Mouse (Mus musculus) embryonic facial prominence, embryonic 13.5 days (tissue): ENCODE data around the gene Por. TPM values are rescaled to one million over a fixed set of nuclear protein-coding genes. Genes with fewer than 3 reads are reported as not detected.

Experiments
- ATAC-seq: fragments of 200-750 bp; cut with Nextera tagmentation; 2 replicates; pipeline ENCODE4 v1.8.0; 2017; ENCODE audit warnings: low read depth; ENCODE audit not compliant: insufficient number of reproducible peaks, insufficient read depth, low FRiP score, low TSS enrichment
- H3K27ac ChIP-seq: fragments of 300-500 bp; sonication (generic); 2 replicates; pipeline ENCODE4 v1.5.1; 2015; ENCODE audit warnings: moderate library complexity, mild to moderate bottlenecking, inconsistent platforms
- H3K27me3 ChIP-seq: fragments of 300-500 bp; sonication (generic); 2 replicates; pipeline ENCODE4 v1.6.1; 2015; ENCODE audit warnings: mild to moderate bottlenecking, inconsistent platforms
- H3K36me3 ChIP-seq: fragments of 300-500 bp; sonication (generic); 2 replicates; pipeline ENCODE4 v1.6.1; 2015; ENCODE audit warnings: mild to moderate bottlenecking, inconsistent platforms
- H3K4me1 ChIP-seq: fragments of 300-500 bp; sonication (generic); 2 replicates; pipeline ENCODE4 v1.6.1; 2015; ENCODE audit warnings: inconsistent platforms
- H3K4me2 ChIP-seq: fragments of 300-500 bp; sonication (generic); 2 replicates; pipeline ENCODE4 v1.6.1; 2015; ENCODE audit warnings: moderate library complexity, mild to moderate bottlenecking, inconsistent platforms
- H3K4me3 ChIP-seq: fragments of 300-500 bp; sonication (generic); 2 replicates; pipeline ENCODE4 v1.5.1; 2015; ENCODE audit warnings: mild to moderate bottlenecking, inconsistent platforms
- H3K9ac ChIP-seq: fragments of 300-500 bp; sonication (generic); 2 replicates; pipeline ENCODE4 v1.6.1; 2015; ENCODE audit warnings: mild to moderate bottlenecking, inconsistent platforms
- H3K9me3 ChIP-seq: fragments of 300-500 bp; sonication (generic); 2 replicates; pipeline ENCODE4 v1.6.1; 2016; ENCODE audit warnings: inconsistent platforms
- WGBS: fragments of 180-500 bp; shearing (Covaris S2); methylation state at CpG from one replicate; pipeline ENCODE4 v1.1.7; 2015; ENCODE audit warnings: mixed read lengths; 5-methylcytosine and 5-hydroxymethylcytosine counted together
- polyA plus RNA-seq: library from polyadenylated mRNA; unstranded; fragments of >200 nt; fragmentation: Nextera tagmentation; extraction: Ambion mirVana; gene quantifications from 2 replicates; pipeline ENCODE4 v1.2.1, GENCODE M21; 2015

Por gene
- polyA plus RNA-seq, result 75.0 and 76.5 TPM in 2 replicates

DNA sequence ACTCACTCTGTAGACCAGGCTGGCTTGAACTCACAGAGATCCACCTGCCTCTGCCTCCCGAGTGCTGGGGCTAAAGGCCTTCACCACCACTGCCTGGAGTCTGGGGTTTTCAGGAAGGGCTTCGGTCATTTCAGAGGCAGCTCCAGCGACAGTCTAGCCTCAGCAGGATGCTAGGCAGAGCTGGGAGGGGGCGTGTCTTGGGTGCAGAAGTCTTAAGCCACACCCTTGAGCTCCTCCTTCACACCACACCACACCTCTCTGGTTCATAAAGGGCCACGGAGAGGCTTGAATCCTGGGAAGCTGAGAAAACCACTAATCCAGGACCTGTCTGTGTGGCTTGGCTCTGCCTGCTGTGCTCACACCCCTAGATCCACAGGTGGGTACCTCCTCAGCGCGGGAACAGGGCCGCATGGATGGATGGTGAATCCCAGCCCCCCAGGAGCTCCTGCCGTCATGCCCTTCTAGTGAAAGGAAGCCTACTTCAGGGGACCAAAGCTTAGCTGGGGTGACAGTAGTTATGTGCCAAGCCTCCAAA, at the start of gene Por:
Gene Por (plus strand): TSS at position 293 of the 535 bp plus-strand sequence.
- Histone ChIP-seq H3K4me2 (peak within 1 kb of the TSS; percentile 22; the same call in 1 of the 2 replicates), H3K36me3 (no peaks in the 10 kb centered on the region), H3K27ac (no peak within 1 kb of the TSS), H3K27me3 (no peaks in the 10 kb centered on the region), H3K4me3 (no peak within 1 kb of the TSS), H3K4me1 (peaks cover 15% of the 10 kb centered on the region), H3K9ac (no peak within 1 kb of the TSS), H3K9me3 (0 out of 2 replicates have a peak, but pooled peaks cover 2% of the 10 kb centered on the region)
- ATAC-seq, result no peak
- 20% methylated on average over 9 of the region's 9 CpGs for WGBS

DNA sequence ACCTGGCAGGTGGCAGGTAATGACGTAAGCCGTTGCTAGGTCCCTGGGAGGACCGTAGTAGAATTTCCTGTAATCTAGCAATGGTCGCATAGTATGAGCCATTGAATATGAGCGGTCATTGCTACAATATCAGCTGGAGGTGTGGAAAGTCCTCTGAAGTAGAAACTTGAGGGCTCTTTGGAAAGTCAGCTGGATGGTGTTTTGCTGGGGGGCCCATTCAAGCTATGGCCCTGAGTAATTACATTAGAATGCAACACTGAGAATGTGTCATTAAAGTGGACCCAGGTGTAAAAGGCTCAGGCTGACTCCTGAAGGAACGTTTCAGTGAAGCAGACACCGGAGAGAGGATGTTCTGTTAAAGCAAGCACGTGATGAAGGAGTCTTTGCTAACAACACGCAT, 49.3 kb upstream of the Por start:
- no peak overlapping the region for H3K27ac ChIP-seq
- H3K27me3 ChIP-seq, result no peaks in the 10 kb centered on the region
- H3K9ac ChIP-seq, result no peak overlapping the region
- H3K4me3 ChIP-seq, result no peak overlapping the region
- no peak for ATAC-seq
- H3K4me1 ChIP-seq, result no peaks in the 10 kb centered on the region
- WGBS, result 86% methylated on average over 9 of the region's 9 CpGs
- H3K9me3 ChIP-seq, result no peaks in the 10 kb centered on the region
- H3K36me3 ChIP-seq, result no peaks in the 10 kb centered on the region
- no peak overlapping the region for H3K4me2 ChIP-seq

DNA sequence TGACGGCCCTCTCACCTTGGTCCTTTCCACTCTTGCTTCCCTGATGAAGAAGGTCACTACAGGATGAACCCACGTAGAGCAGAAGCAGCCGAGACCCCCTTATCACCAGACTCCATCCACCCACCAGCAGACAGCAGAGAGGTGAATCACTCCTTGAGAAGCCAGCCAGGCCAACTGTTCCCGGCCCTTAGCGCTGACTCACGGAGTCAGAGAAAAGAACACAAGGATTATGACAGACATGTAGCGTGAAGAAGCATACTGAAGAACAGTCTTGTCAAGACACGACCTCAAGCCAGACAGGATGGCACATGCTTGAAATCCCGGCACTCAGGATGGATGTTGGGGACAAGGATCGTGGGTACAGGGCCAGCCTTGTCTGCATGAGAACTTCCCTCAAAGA, 48.1 kb upstream of the Por start:
- H3K27ac ChIP-seq, result no peak overlapping the region
- H3K4me2 ChIP-seq, result no peak overlapping the region
- no peak for ATAC-seq
- no peak overlapping the region for H3K4me3 ChIP-seq
- 73% methylated on average over 10 of the region's 10 CpGs for WGBS
- no peak overlapping the region for H3K9ac ChIP-seq
- no peaks in the 10 kb centered on the region for H3K36me3 ChIP-seq
- H3K9me3 ChIP-seq, result no peaks in the 10 kb centered on the region
- no peaks in the 10 kb centered on the region for H3K27me3 ChIP-seq
- H3K4me1 ChIP-seq, result no peaks in the 10 kb centered on the region

DNA sequence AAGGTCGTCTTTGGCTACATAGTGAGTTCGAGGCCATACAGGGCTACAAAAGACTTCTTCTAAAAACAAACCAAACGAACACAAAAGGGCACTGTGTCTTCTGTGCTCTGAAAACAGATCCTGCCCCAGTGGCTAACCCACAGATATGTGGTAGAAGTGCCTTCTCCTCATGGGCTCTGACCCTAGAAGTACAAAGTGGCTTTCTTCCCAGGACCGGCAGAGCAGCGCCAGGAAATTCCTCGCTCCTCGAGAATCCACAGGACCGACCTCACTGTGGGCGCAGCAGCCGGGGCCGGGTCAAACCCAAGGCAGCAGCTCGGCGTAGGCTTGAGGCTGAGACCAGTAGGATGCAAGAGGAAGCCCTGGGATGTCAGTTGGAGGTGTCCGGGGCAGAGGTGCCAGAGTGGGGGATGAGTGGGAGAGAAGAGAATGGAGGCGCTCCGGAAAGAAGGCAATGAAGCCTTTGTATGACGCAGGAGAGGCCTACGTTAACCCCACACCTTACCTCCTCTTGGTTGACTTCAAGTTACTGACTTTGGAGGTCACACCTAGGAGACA, 46.7 kb upstream of the Por start:
- WGBS, result 67% methylated on average over 18 of the region's 18 CpGs
- Histone ChIP-seq H3K4me3 (no peak overlapping the region), H3K36me3 (no peaks in the 10 kb centered on the region), H3K9me3 (no peaks in the 10 kb centered on the region), H3K9ac (no peak overlapping the region), H3K4me1 (no peaks in the 10 kb centered on the region), H3K27ac (no peak overlapping the region), H3K27me3 (no peaks in the 10 kb centered on the region), H3K4me2 (no peak overlapping the region)
- ATAC-seq, result no peak

DNA sequence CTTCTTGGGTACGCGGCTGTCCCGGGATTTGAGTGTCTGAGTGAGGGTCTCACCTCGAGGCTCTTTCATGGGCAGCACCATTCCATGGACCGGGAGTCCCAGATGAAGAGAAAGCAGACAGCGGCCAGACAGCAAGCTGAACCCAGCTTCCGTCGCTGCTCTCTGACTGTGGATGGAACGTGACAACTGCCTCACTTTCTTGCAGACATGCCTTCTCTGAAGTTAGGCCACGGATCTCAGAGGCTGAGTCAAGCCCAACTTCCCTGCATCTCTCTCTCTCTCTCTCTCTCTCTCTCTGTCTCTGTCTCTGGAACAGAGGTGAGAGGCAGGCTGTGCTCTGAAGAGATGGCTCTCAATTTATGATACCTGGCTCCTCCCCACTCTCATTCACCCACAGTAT, 40.9 kb upstream of the Por start:
- no peak overlapping the region for H3K4me2 ChIP-seq
- no peak overlapping the region for H3K4me3 ChIP-seq
- no peak overlapping the region for H3K27ac ChIP-seq
- WGBS, result 53% methylated on average over 10 of the region's 10 CpGs
- no peak overlapping the region for H3K9ac ChIP-seq
- H3K4me1 ChIP-seq, result peaks cover 8% of the 10 kb centered on the region
- no peaks in the 10 kb centered on the region for H3K9me3 ChIP-seq
- no peaks in the 10 kb centered on the region for H3K36me3 ChIP-seq
- no peak for ATAC-seq
- H3K27me3 ChIP-seq, result no peaks in the 10 kb centered on the region

DNA sequence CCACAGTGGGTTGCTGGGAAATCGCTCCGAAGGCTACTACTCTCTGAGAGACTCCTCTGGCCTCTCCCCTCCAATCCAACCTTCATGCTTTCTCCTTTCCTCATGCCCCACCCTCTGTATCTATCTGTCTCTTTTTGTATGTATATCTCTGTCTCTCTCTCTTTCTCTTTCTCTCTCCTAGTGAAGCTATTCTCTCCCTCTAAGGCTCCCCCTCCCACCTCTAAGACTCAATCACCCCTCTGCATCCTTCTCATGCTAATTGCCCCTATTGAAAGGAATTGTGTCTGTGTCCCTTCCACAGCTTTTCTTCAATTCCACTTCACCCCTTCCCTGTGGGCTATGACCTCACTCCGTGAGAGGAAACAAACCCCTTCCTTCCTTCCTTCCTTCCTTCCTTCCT, 40.4 kb upstream of the Por start:
- WGBS, result 80% methylated on average over 3 of the region's 3 CpGs
- peaks cover 11% of the 10 kb centered on the region for H3K4me1 ChIP-seq
- no peak overlapping the region for H3K4me3 ChIP-seq
- H3K9ac ChIP-seq, result no peak overlapping the region
- no peaks in the 10 kb centered on the region for H3K9me3 ChIP-seq
- no peaks in the 10 kb centered on the region for H3K36me3 ChIP-seq
- ATAC-seq, result no peak
- H3K4me2 ChIP-seq, result no peak overlapping the region
- no peaks in the 10 kb centered on the region for H3K27me3 ChIP-seq
- no peak overlapping the region for H3K27ac ChIP-seq

DNA sequence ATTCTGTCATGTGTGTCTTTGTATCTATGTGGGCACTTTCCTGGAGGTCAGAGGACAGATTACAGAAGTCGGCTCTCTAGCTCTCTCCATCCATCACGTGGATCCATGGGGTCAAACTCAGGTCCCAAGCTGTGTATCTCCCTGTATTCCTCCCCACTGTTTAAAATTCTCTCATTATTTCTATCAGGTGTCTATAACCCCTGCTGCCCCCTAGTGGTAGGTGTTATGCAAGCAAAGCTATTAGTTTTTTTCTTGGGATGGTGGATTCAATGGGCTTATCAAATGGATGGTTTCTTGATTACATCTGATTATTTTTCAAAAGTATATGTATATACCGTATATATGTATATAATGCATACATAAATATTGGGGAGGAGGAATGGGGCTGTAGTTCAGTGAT, 39.2 kb upstream of the Por start:
- no peak overlapping the region for H3K4me3 ChIP-seq
- H3K9ac ChIP-seq, result no peak overlapping the region
- no peak overlapping the region for H3K4me2 ChIP-seq
- no peak overlapping the region for H3K27ac ChIP-seq
- peaks cover 11% of the 10 kb centered on the region for H3K4me1 ChIP-seq
- no peaks in the 10 kb centered on the region for H3K9me3 ChIP-seq
- 24% methylated on average over 3 of the region's 3 CpGs for WGBS
- no peaks in the 10 kb centered on the region for H3K27me3 ChIP-seq
- no peak for ATAC-seq
- H3K36me3 ChIP-seq, result peaks cover 7% of the 10 kb centered on the region

DNA sequence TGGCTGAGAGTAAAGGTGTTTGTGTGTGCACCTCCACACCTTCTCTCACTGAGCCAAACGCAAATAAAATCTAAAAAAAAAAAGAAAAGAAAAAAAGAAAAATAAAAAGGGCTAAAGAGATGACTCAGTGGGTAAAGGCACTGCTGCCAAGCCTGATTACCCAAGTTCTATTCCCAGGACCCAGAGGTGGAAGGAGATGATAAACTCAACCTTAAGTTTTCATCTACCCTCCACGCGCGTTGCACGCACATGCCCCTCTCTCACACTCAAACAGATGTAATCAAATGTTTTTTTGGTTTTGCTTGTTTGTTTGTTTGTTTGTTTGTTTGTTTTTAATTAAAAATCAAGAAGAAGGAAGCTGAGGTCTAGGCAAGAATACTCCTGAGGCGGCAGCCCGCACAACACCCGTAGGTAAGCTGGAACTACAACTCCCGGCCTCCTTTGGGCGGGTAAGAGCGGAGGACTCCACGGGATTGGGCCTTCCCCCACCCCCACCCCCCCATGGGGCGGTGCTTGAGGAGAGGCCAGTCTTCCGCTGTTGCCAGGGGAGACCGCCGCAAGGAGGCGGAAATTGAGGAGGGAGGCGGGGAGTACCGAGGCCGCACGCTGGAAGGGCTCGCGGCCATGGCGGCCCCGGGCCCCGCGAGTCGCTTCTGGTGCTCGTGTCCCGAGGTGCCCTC, 37.6 kb upstream of the Por start, which contains the start of gene Rhbdd2:
Gene Rhbdd2 (plus strand): TSS at position 502 of the 680 bp plus-strand sequence.
- H3K27ac ChIP-seq, result peak within 1 kb of the TSS; percentile 87
- peaks cover 23% of the 10 kb centered on the region for H3K36me3 ChIP-seq
- 14% methylated on average over 25 of the region's 30 CpGs for WGBS
- ATAC-seq, result peak; percentile 98
- peak within 1 kb of the TSS; percentile 78 for H3K4me2 ChIP-seq
- H3K9ac ChIP-seq, result peak within 1 kb of the TSS; percentile 90
- no peaks in the 10 kb centered on the region for H3K27me3 ChIP-seq
- H3K9me3 ChIP-seq, result no peaks in the 10 kb centered on the region
- H3K4me3 ChIP-seq, result peak within 1 kb of the TSS; percentile 87
- H3K4me1 ChIP-seq, result peaks cover 11% of the 10 kb centered on the region

GRCm38 (mm10) chr5:135632797-135633144, 37.1 kb upstream of the Por start:
- H3K4me3 ChIP-seq, result peak overlapping the region; percentile 87
- peaks cover 11% of the 10 kb centered on the region for H3K4me1 ChIP-seq
- H3K27ac ChIP-seq, result peak overlapping the region; percentile 87
- H3K9me3 ChIP-seq, result no peaks in the 10 kb centered on the region
- peaks cover 28% of the 10 kb centered on the region for H3K36me3 ChIP-seq
- no peaks in the 10 kb centered on the region for H3K27me3 ChIP-seq
- ATAC-seq, result peak; percentile 72
- peak overlapping the region; percentile 90 for H3K9ac ChIP-seq
- H3K4me2 ChIP-seq, result peak overlapping the region; percentile 78
- 0% methylated on average over 21 of the region's 21 CpGs for whole genome bisulfite sequencing

- H3K9ac ChIP-seq, result 0 out of 2 replicates have a peak overlapping the region, but pooled peaks have one; percentile 11
- no peak for ATAC-seq
- H3K4me1 ChIP-seq, result no peaks in the 10 kb centered on the region
- no peaks in the 10 kb centered on the region for H3K9me3 ChIP-seq
- H3K4me3 ChIP-seq, result no peak overlapping the region
- peaks cover 69% of the 10 kb centered on the region for H3K36me3 ChIP-seq
- H3K4me2 ChIP-seq, result no peak overlapping the region
- no peak overlapping the region for H3K27ac ChIP-seq
- 82% methylated on average over 6 of the region's 7 CpGs for WGBS
- no peaks in the 10 kb centered on the region for H3K27me3 ChIP-seq
Measured at GRCm38 (mm10) chr5:135639760-135640458, 29.9 kb upstream of the Por start.

DNA sequence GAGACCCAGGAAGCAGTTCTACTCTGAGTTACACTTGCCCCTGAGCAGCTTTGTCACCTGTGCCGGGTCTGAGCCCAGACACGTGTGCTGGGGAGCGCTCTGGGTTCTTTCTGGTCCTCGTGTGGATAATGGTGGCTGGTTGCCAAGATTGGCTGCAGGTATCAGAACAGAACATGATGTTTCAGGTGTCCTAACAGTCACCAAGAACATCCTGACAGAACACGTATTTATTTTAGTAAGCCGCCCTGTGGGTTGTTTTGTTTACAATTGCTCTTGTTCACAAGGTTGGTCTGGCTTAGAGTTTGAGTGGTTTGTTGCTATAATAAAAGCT, 29.4 kb upstream of the Por start:
- H3K36me3 ChIP-seq, result peaks cover 64% of the 10 kb centered on the region
- H3K4me3 ChIP-seq, result no peak overlapping the region
- H3K9me3 ChIP-seq, result no peaks in the 10 kb centered on the region
- H3K27me3 ChIP-seq, result no peaks in the 10 kb centered on the region
- 87% methylated on average over 6 of the region's 6 CpGs for WGBS
- no peak overlapping the region for H3K27ac ChIP-seq
- no peak for ATAC-seq
- no peak overlapping the region for H3K9ac ChIP-seq
- H3K4me1 ChIP-seq, result no peaks in the 10 kb centered on the region
- no peak overlapping the region for H3K4me2 ChIP-seq

GRCm38 (mm10) chr5:135641028-135641427, 28.8 kb upstream of the Por start:
- H3K36me3 ChIP-seq, result peaks cover 58% of the 10 kb centered on the region
- no peak overlapping the region for H3K4me2 ChIP-seq

More at GRCm38 (mm10) chr5:135641028-135641427, 28.8 kb upstream of the Por start:
- no peak overlapping the region for H3K9ac ChIP-seq
- H3K4me3 ChIP-seq, result no peak overlapping the region
- H3K27ac ChIP-seq, result no peak overlapping the region
- 92% methylated on average over 1 of the region's 1 CpGs for WGBS
- no peak for ATAC-seq
- H3K9me3 ChIP-seq, result no peaks in the 10 kb centered on the region
- H3K4me1 ChIP-seq, result no peaks in the 10 kb centered on the region
- no peaks in the 10 kb centered on the region for H3K27me3 ChIP-seq
